Comparison of ENCODE assay signal across 8 mouse cellular contexts in the genomic region with DNA sequence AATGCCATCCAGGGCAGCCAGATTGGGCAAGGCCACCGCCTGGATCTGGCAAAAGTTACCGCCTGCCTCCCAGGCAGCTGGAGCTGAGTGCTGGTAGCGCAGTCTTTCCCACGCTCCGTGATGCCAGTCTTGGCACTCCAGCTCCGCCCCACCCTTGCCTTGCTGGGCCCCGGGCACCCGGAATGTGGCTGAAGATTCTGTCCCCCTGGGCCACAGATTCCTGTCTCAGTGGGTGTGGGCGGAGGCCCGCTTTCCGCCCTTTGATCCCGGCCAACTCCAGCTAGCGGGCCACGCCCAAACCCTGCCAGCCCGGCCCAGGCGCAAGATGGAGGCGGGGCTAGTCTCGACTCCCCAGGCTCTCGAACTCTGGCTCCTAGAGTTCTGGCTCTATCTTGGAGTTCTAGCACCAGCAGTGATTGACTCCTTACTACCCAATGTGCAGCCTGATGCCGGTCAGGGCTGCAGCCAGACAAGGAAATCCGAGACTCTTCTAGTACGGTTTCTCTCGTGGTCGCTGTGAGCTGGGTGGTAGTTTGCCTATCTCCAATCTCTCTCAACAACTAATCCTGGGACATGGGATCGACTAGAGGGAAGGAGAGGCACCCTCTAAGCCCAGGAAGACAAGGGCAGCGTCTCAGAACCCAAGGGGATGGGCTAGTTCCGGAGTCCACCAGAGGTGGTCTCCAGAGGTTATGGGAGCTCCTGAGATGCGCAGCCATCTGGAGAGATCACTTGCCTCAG. TPM values are rescaled to one million over a fixed set of nuclear protein-coding genes. Genes with fewer than 3 reads are reported as not detected.
DNase-seq lines count a peak whose midpoint lies in the region; ATAC-seq and TF ChIP-seq lines count a peak whose summit lies in the region.

No protein-coding gene starts in this region.

- no peak for TF ChIP-seq EP300 in heart, adult 2 months (IDR thresholded peaks at IDR 0.05; ENCODE audit: insufficient read depth, low read depth, low read length)

- H3K27me3 ChIP-seq in heart, adult 2 months (ENCODE audit: control insufficient read depth, insufficient read depth, low read length) = no peaks in the 10 kb centered on the region
- peaks cover 45% of the 10 kb centered on the region for H3K27me3 ChIP-seq in intestine, embryonic 16.5 days (replicated peaks; ENCODE audit: control insufficient read depth, insufficient read depth, low read length)
- peaks cover 84% of the 10 kb centered on the region for H3K27me3 ChIP-seq in liver, embryonic 15.5 days
- H3K27me3 ChIP-seq in neural tube, embryonic 11.5 days (ENCODE audit: control insufficient read depth, insufficient read depth, low read length) = peaks cover 65% of the 10 kb centered on the region

- peak; percentile 67 for ATAC-seq in intestine, embryonic 16.5 days
- ATAC-seq in liver, embryonic 15.5 days (ENCODE audit: insufficient read depth) = no peak
- peak; percentile 21; the same call in 1 of the 2 replicates for ATAC-seq in neural tube, embryonic 11.5 days (ENCODE audit: insufficient read depth, low FRiP score, low TSS enrichment)

- WGBS in heart, adult 2 months = 6% methylated on average over 28 of the region's 28 CpGs
- WGBS in intestine, embryonic 16.5 days = 7% methylated on average over 28 of the region's 28 CpGs
- 5% methylated on average over 28 of the region's 28 CpGs for WGBS in liver, embryonic 15.5 days (ENCODE audit: insufficient replicate concordance)
- WGBS in neural tube, embryonic 11.5 days = 4% methylated on average over 28 of the region's 28 CpGs

- peak overlapping the region; percentile 52 for H3K9ac ChIP-seq in heart, adult 2 months (ENCODE audit: low read depth, low read length)
- peak overlapping the region; percentile 30; the same call in 1 of the 2 replicates for H3K9ac ChIP-seq in intestine, embryonic 16.5 days (ENCODE audit: low read depth, low read length)
- no peak overlapping the region for H3K9ac ChIP-seq in liver, embryonic 15.5 days
- H3K9ac ChIP-seq in neural tube, embryonic 11.5 days (ENCODE audit: low read length) = no peak overlapping the region

- H3K4me3 ChIP-seq in heart, adult 2 months = peak overlapping the region; percentile 43; the same call in 1 of the 2 replicates
- peak overlapping the region; percentile 51 for H3K4me3 ChIP-seq in intestine, embryonic 16.5 days (ENCODE audit: low read length)
- H3K4me3 ChIP-seq in liver, embryonic 15.5 days (replicated peaks) = no peak overlapping the region
- H3K4me3 ChIP-seq in neural tube, embryonic 11.5 days (ENCODE audit: low read depth, low read length) = no peak overlapping the region

- H3K79me2 ChIP-seq in heart, adult 2 months (replicated peaks; ENCODE audit: control insufficient read depth, insufficient read depth, low read length) = no peaks in the 10 kb centered on the region

- peak; percentile 33 for DNase-seq in right cerebral cortex, adult 18-20 months
- DNase-seq in right cerebral cortex, postnatal 25 days = no peak
- peak; percentile 62 for DNase-seq in embryo, embryonic 11 days
- peak; percentile 79 to 86 for DNase-seq in heart, adult 2 months
- DNase-seq in neural tube, embryonic 11.5 days (ENCODE audit: low spot score) = peak; percentile 43
- no peak for DNase-seq in layer of hippocampus, postnatal 10 days (ENCODE audit: low spot score in 2 of 2)

- no peaks in the 10 kb centered on the region for H3K36me3 ChIP-seq in heart, adult 2 months (ENCODE audit: control insufficient read depth, insufficient read depth, low read length)
- H3K36me3 ChIP-seq in intestine, embryonic 16.5 days (ENCODE audit: control insufficient read depth, insufficient read depth, low read length) = no peaks in the 10 kb centered on the region
- no peaks in the 10 kb centered on the region for H3K36me3 ChIP-seq in liver, embryonic 15.5 days (replicated peaks)
- H3K36me3 ChIP-seq in neural tube, embryonic 11.5 days (ENCODE audit: control insufficient read depth, insufficient read depth, low read length) = no peaks in the 10 kb centered on the region

- intact Hi-C loops in heart, adult 2 months (cut with DNase I) = loop anchor here (1.0 to 10.0 kb wide), 4 partner anchors 18 to 228 kb away; a partner anchor contains a TSS

- H3K4me2 ChIP-seq in intestine, embryonic 16.5 days (ENCODE audit: low read depth, low read length) = peak overlapping the region; percentile 92
- peak overlapping the region; percentile 44 for H3K4me2 ChIP-seq in liver, embryonic 15.5 days
- H3K4me2 ChIP-seq in neural tube, embryonic 11.5 days (ENCODE audit: low read depth) = peak overlapping the region; percentile 6; the same call in 1 of the 2 replicates

- no peak for TF ChIP-seq CTCF in heart, adult 2 months (IDR thresholded peaks at IDR 0.05)

- peak; percentile 34; the same call in 1 of the 2 replicates for TF ChIP-seq POLR2A in heart, adult 2 months (IDR thresholded peaks at IDR 0.05; ENCODE audit: insufficient read depth, low read depth, low read length)

- no peaks in the 10 kb centered on the region for H3K9me3 ChIP-seq in intestine, embryonic 16.5 days (ENCODE audit: control insufficient read depth, low read length)
- H3K9me3 ChIP-seq in liver, embryonic 15.5 days (replicated peaks) = no peaks in the 10 kb centered on the region
- H3K9me3 ChIP-seq in neural tube, embryonic 11.5 days (ENCODE audit: control insufficient read depth, low read length) = no peaks in the 10 kb centered on the region

- H3K27ac ChIP-seq in heart, adult 2 months = peak overlapping the region; percentile 76
- no peak overlapping the region for H3K27ac ChIP-seq in intestine, embryonic 16.5 days (ENCODE audit: low read length)
- H3K27ac ChIP-seq in liver, embryonic 15.5 days (replicated peaks) = no peak overlapping the region
- no peak overlapping the region for H3K27ac ChIP-seq in neural tube, embryonic 11.5 days (ENCODE audit: low read depth, low read length)

- H3K4me1 ChIP-seq in heart, adult 2 months (ENCODE audit: control insufficient read depth, insufficient read depth, low read length) = peaks cover 28% of the 10 kb centered on the region
- H3K4me1 ChIP-seq in intestine, embryonic 16.5 days (ENCODE audit: control insufficient read depth, insufficient read depth, low read length) = peaks cover 31% of the 10 kb centered on the region
- H3K4me1 ChIP-seq in liver, embryonic 15.5 days (replicated peaks) = peaks cover 21% of the 10 kb centered on the region
- H3K4me1 ChIP-seq in neural tube, embryonic 11.5 days (ENCODE audit: control insufficient read depth, insufficient read depth, low read length) = peaks cover 3% of the 10 kb centered on the region

RNA-seq across cellular contexts. Expression of a gene that starts 8.5 kb away (rescaled TPM):
- under 1 TPM; 0.29 to 0.36 TPM for total RNA-seq in heart, adult 2 months (2021)
- 1.00 and 2.0 TPM in 2 replicates for polyA plus RNA-seq in heart, adult 2 months (2012; rRNA removed)
- 0.40 and 0.48 TPM in 2 replicates for polyA plus RNA-seq in intestine, embryonic 16.5 days (2015; fragmentation: Nextera tagmentation; extraction: Ambion mirVana)
- 0.26 and 0.32 TPM in 2 replicates for polyA plus RNA-seq in liver, embryonic 15.5 days (2015; fragmentation: Nextera tagmentation; extraction: Ambion mirVana)
- not detected in 2 replicates for polyA plus RNA-seq in neural tube, embryonic 11.5 days (2014; fragmentation: Nextera tagmentation; extraction: Ambion mirVana)
- total RNA-seq in layer of hippocampus, postnatal 10 days (2021) = not detected

RNA-seq across cellular contexts. Expression of a gene that starts 47.3 kb away (rescaled TPM):
- total RNA-seq in heart, adult 2 months (2021) = 1 to 10 TPM; 5.3 to 6.6 TPM
- 7.6 and 10.0 TPM in 2 replicates for polyA plus RNA-seq in heart, adult 2 months (2012; rRNA removed)
- polyA plus RNA-seq in intestine, embryonic 16.5 days (2015; fragmentation: Nextera tagmentation; extraction: Ambion mirVana) = 69.2 and 79.6 TPM in 2 replicates
- polyA plus RNA-seq in liver, embryonic 15.5 days (2015; fragmentation: Nextera tagmentation; extraction: Ambion mirVana) = 62.9 and 67.0 TPM in 2 replicates
- 165 and 173 TPM in 2 replicates for polyA plus RNA-seq in neural tube, embryonic 11.5 days (2014; fragmentation: Nextera tagmentation; extraction: Ambion mirVana)
- 10 to 100 TPM in 1 of 2 experiments, 1 to 10 TPM in 1; 8.8 to 13.0 TPM for total RNA-seq in layer of hippocampus, postnatal 10 days (2021)

RNA-seq across cellular contexts. Expression of a gene that starts 53.1 kb away (rescaled TPM):
- total RNA-seq in heart, adult 2 months (2021) = 10 to 100 TPM; 25.4 to 27.4 TPM
- polyA plus RNA-seq in heart, adult 2 months (2012; rRNA removed) = 34.4 and 35.5 TPM in 2 replicates
- 2.2 and 2.4 TPM in 2 replicates for polyA plus RNA-seq in intestine, embryonic 16.5 days (2015; fragmentation: Nextera tagmentation; extraction: Ambion mirVana)
- 0.21 and 0.32 TPM in 2 replicates for polyA plus RNA-seq in liver, embryonic 15.5 days (2015; fragmentation: Nextera tagmentation; extraction: Ambion mirVana)
- polyA plus RNA-seq in neural tube, embryonic 11.5 days (2014; fragmentation: Nextera tagmentation; extraction: Ambion mirVana) = 5.4 and 5.9 TPM in 2 replicates
- total RNA-seq in layer of hippocampus, postnatal 10 days (2021) = 10 to 100 TPM; 51.6 to 66.5 TPM

Comparison
In these comparisons a context has a peak if more than half of its experiments do, and no peak if none do; other contexts are left out.
1. DNase-seq: peak in right cerebral cortex, adult 18-20 months (single experiment), embryo, embryonic 11 days (single experiment), heart, adult 2 months (2 of 2) and neural tube, embryonic 11.5 days (single experiment); none in right cerebral cortex, postnatal 25 days (single experiment) and layer of hippocampus, postnatal 10 days (0 of 2).
2. H3K4me3 ChIP-seq: peak in heart, adult 2 months (single experiment) and intestine, embryonic 16.5 days (single experiment); none in liver, embryonic 15.5 days (single experiment) and neural tube, embryonic 11.5 days (single experiment).
3. H3K9ac ChIP-seq: peak in heart, adult 2 months (single experiment) and intestine, embryonic 16.5 days (single experiment); none in liver, embryonic 15.5 days (single experiment) and neural tube, embryonic 11.5 days (single experiment).
4. H3K4me2 ChIP-seq: peak in every context shown above with its lines; median percentile 92 in intestine, embryonic 16.5 days; 44 in liver, embryonic 15.5 days; 6 in neural tube, embryonic 11.5 days.